Mouse (Mus musculus): ENCODE measurements around the gene Fzr1. TPM values are rescaled to one million over a fixed set of nuclear protein-coding genes. Genes with fewer than 3 reads are reported as not detected.

Fzr1 gene
- total and polyA plus RNA-seq, 3 experiments = 20.7 to 115 TPM; not detected in 1

DNA sequence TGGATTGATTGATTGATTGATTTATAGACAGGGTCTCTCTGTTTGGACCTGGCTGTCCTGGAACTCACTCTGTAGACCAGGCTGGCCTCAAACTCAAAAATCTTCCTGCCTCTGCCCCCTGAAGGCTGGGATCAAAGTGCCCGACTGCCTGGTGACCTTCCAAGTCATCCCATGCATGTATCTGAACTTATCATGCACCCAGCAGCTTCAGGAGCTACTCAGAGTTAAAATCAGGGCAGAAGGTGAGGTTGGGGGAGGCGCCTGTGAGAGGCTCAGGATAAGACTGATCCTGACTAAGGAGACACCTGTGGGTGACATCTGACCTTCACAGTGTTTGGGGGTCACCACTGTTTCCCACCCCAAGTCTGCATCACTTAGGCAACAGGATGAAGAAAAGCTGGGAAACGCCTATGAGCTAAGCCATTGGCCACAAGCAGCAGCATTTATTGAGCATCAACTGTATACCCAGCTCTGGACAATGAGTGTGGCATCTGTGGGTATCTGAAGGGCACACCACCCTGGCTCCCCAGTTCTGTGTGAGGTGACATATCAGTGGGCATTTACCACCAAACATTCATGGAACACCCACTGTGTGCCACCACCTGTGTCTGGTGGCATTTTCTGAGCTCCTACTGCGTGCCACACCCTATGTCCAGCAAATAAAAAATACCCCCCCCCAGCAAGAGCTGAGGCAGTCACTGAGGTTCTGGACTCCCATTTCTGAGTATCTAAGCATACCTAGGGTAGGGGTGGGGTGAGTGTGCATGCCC is 45.3 kb upstream of the Fzr1 start:
- Histone ChIP-seq H3K9me3 (replicated peaks; ENCODE audit: insufficient read depth, low read length) (no peaks in the 10 kb centered on the region), H3K4me1 (ENCODE audit: control insufficient read depth in 1 of 2, insufficient read depth in 2 of 2, low read length in 2 of 2) (peaks cover 0 to 5% of the 10 kb centered on the region in 2 experiments; a peak in 1 of 4 replicates), H3K9ac (ENCODE audit: control insufficient read depth, low read depth, low read length, poor library complexity, severe bottlenecking) (no peak overlapping the region), H3K36me3 (ENCODE audit: control insufficient read depth in 1 of 2, insufficient read depth in 2 of 2, low read length in 2 of 2) (no peaks in the 10 kb centered on the region; a peak in 1 of 4 replicates), H3K4me3 (ENCODE audit: control insufficient read depth in 1 of 2, insufficient read depth in 1 of 2, low read depth in 2 of 2, low read length in 2 of 2) (no peak overlapping the region), H3K27ac (ENCODE audit: control insufficient read depth, low read depth, low read length) (no peak overlapping the region), H3K79me2 (ENCODE audit: control insufficient read depth, insufficient read depth, low read length, poor library complexity) (peaks cover 7% of the 10 kb centered on the region), H3K27me3 (ENCODE audit: control insufficient read depth in 1 of 2, insufficient read depth in 2 of 2, low read length in 2 of 2) (no peaks in the 10 kb centered on the region)
- DNase-seq (ENCODE audit: low read depth, low spot score) = no peak
- TF ChIP-seq SMC3 (IDR thresholded peaks at IDR 0.05; ENCODE audit: low read depth, low read length) (no peak), ZKSCAN1 (IDR thresholded peaks at IDR 0.05; ENCODE audit: low read depth, low read length) (0 out of 2 replicates have a peak, but pooled peaks have one; percentile 55)

DNA sequence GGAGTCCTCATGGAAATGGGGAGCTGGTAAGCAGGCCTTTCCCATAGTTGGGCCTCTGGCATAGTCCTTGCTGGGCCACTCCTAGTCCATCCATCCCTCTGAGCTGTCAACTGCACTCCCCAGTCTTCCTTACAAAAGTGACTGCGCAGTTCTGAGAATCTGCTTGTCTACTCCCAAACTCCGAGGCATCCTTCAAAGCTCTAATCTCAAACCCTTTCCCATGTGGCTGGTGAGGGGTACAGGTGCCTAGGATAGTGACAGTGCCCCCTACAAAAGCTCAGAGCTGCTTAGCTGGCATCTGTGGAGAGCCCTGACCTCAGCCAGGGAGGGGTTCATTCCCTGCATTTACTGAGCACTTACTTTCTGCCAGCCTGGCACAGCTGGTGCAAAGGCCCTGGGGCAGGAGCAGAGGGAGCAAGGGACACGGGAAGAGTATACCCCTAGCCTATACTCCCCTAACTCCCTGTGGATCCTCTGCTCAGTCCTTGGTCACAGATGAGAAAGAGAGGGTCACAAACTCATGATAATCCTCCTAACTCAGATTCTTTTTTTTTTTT is 44.4 kb upstream of the Fzr1 start:
- H3K79me2 ChIP-seq (ENCODE audit: control insufficient read depth, insufficient read depth, low read length, poor library complexity) = peaks cover 7% of the 10 kb centered on the region
- H3K27me3 ChIP-seq (ENCODE audit: control insufficient read depth in 1 of 2, insufficient read depth in 2 of 2, low read length in 2 of 2) = no peaks in the 10 kb centered on the region
- H3K4me3 ChIP-seq (ENCODE audit: control insufficient read depth in 1 of 2, insufficient read depth in 1 of 2, low read depth in 2 of 2, low read length in 2 of 2) = no peak overlapping the region
- TF ChIP-seq CTCF (IDR thresholded peaks at IDR 0.05 in 2 of 3, conservative IDR thresholded peaks at IDR 0.05 in 1 of 3; ENCODE audit: control insufficient read depth in 1 of 3, insufficient read depth in 1 of 3, low read depth in 2 of 3, low read length in 3 of 3, poor library complexity in 1 of 3, severe bottlenecking in 1 of 3) (no peak), TAL1 (IDR thresholded peaks at IDR 0.05; ENCODE audit: low read length) (no peak), POLR2AphosphoS5 (IDR thresholded peaks at IDR 0.05; ENCODE audit: borderline replicate concordance, low read depth, low read length) (no peak), MAZ (IDR thresholded peaks at IDR 0.05; ENCODE audit: low read depth, low read length) (no peak), ZKSCAN1 (IDR thresholded peaks at IDR 0.05; ENCODE audit: low read depth, low read length) (no peak), NELFE (IDR thresholded peaks at IDR 0.05; ENCODE audit: low read depth, low read length) (no peak), MAFK (IDR thresholded peaks at IDR 0.05; ENCODE audit: borderline replicate concordance, low read depth, low read length) (no peak), MEF2A (IDR thresholded peaks at IDR 0.05; ENCODE audit: extremely low read depth, insufficient replicate concordance, low read depth, low read length, poor library complexity, severe bottlenecking) (no peak), GABPA (IDR thresholded peaks at IDR 0.05; ENCODE audit: low read depth, low read length) (no peak), ZNF384 (IDR thresholded peaks at IDR 0.05; ENCODE audit: low read depth, low read length) (no peak), MYB (IDR thresholded peaks at IDR 0.05; ENCODE audit: low read depth, low read length) (no peak), GATA1 (IDR thresholded peaks at IDR 0.05; ENCODE audit: low read depth, low read length) (no peak), RAD21 (IDR thresholded peaks at IDR 0.05; ENCODE audit: low read depth, low read length) (no peak), TBP (IDR thresholded peaks at IDR 0.05; ENCODE audit: low read depth, low read length) (no peak), EP300 (IDR thresholded peaks at IDR 0.05; ENCODE audit: low read depth in 1 of 2, low read length in 2 of 2) (no peak), ELF1 (IDR thresholded peaks at IDR 0.05; ENCODE audit: low read depth, low read length) (no peak)
- DNase-seq (ENCODE audit: low read depth, low spot score) = no peak
- H3K4me1 ChIP-seq (ENCODE audit: control insufficient read depth in 1 of 2, insufficient read depth in 2 of 2, low read length in 2 of 2) = peaks cover 0 to 5% of the 10 kb centered on the region in 2 experiments; a peak in 1 of 4 replicates
- H3K36me3 ChIP-seq (ENCODE audit: control insufficient read depth in 1 of 2, insufficient read depth in 2 of 2, low read length in 2 of 2) = no peaks in the 10 kb centered on the region; a peak in 1 of 4 replicates
- H3K27ac ChIP-seq (ENCODE audit: control insufficient read depth, low read depth, low read length) = no peak overlapping the region
- H3K9ac ChIP-seq (ENCODE audit: control insufficient read depth, low read depth, low read length, poor library complexity, severe bottlenecking) = no peak overlapping the region
- no peaks in the 10 kb centered on the region for H3K9me3 ChIP-seq (replicated peaks; ENCODE audit: insufficient read depth, low read length)

Measured in MEL (cell line).